Mouse (Mus musculus) gastrocnemius, adult 2 months (tissue): ENCODE measurements around the gene Wnt11. TPM values are rescaled to one million over a fixed set of nuclear protein-coding genes. Genes with fewer than 3 reads are reported as not detected.

Experiments used
- DNase-seq: peaks from one replicate; pipeline ENCODE4 v3.0.0; 2022
- H3K27ac ChIP-seq: fragments of 200-600 bp; 2 replicates; pipeline ENCODE4 v1.8.1; 2022; ENCODE audit warnings: mild to moderate bottlenecking
- H3K4me3 ChIP-seq: fragments of 200-600 bp; 2 replicates; pipeline ENCODE4 v1.8.1; 2022; ENCODE audit warnings: mild to moderate bottlenecking, moderate library complexity
- CTCF ChIP-seq: fragments of 200-600 bp; IDR thresholded peaks from 2 replicates; pipeline ENCODE4 v1.8.1; 2022; ENCODE audit warnings: antibody characterized with exemption, mild to moderate bottlenecking, moderate library complexity
- intact Hi-C: fragments of 180-260 bp; cut with DNase I; formaldehyde crosslinking; loops from one replicate; pipeline ENCODE4 v1.15.1; 2025
- total RNA-seq, 2 experiments: library from RNA; stranded (reverse); gene quantifications; 2 replicates each; pipeline ENCODE4 v1.2.3; 2021

Wnt11 gene
- total RNA-seq, 2 experiments from 2014 or later = 5.3 to 8.3 TPM

DNA sequence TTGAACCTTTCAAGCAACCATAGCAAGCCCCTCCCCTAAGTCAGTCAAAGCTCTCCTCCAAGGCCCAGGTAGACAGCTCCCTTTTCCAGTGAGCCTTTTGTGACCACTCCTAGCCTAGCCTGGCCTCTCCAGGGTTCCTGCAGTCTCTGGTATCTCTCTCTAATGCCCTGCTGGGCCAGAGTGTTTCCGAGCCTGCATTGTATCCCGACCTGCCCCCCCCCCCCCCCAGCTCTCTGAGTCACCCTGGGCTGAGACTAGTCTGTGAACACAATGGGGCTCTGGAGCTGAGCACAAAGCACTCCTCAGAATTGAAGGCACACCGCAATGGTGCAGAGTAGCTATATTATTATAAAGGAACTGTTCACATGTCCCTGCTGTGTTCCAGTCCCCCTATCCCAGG lies 21.2 kb downstream of the Wnt11 start:
- H3K27ac ChIP-seq = no peak overlapping the region
- no peak for DNase-seq
- no peak for TF ChIP-seq CTCF

DNA sequence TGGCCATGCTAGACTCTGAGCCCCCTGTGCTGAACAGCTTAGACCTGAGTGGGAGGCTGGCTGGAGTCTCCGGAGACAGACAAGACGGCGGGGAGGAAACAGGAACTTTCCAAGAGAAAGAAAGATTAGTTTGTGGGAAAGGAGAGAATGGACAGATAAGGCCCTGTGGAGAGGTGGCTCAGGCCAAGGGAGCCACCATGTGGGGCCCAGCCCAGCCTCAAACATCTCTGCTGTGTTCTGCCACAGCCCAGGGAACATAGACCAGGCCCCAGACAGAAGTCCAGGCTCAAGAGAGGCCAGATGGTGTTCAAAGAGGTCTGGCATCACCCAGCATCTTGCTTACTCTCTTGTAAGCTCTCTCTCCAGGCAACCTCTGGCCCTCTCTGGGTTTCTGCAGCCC lies 22.2 kb downstream of the Wnt11 start:
- no peak overlapping the region for H3K27ac ChIP-seq
- H3K4me3 ChIP-seq = no peak overlapping the region
- DNase-seq = no peak
- intact Hi-C loops = no loop called here
- no peak for TF ChIP-seq CTCF

More for the DNA sequence above, 21.2 kb downstream of the Wnt11 start:
- intact Hi-C loops = no loop called here
- no peak overlapping the region for H3K4me3 ChIP-seq

DNA sequence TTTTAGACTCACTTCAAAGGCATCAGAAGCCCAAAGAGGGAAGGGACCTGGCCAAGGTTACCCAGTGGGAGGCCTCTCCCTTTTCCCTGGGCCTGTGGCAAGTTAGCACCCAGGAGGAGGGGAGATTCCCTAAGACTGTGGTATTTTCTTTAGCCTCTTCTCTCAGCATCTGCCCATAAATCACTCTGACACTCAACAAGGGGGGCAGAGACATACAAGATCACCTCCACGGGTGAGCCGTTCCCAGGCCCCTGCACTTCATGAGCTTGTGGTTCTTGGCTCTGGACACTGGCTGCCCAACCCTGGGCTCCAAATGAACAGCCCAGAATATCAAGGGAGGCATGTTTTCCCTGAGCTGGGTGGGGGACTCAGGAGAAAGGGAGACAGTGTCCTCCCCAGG lies 26.1 kb downstream of the Wnt11 start:
- Histone ChIP-seq H3K27ac (peak overlapping the region; percentile 31; the same call in 1 of the 2 replicates), H3K4me3 (no peak overlapping the region)
- TF ChIP-seq CTCF = no peak
- DNase-seq = no peak
- intact Hi-C loops = no loop called here

DNA sequence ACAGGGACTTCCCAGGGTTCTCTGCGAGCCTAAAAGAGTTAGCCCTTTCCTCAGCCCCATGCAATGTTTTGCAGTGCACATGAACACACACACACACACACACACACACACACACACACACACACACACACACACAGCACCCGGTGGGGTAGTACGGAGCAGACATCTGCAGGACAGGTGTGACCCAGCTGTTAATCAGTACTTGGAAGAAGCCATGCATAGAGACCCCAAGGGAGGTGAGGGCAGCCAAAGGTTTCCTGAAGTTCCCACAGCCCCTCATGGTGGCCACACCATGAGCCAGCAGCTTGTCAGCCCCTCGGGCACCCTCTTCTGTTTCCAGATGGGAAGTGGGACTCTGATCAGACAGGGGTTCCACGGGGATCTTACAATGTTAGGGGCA lies 28.1 kb downstream of the Wnt11 start:
- no peak for TF ChIP-seq CTCF
- intact Hi-C loops = no loop called here
- no peak for DNase-seq
- Histone ChIP-seq H3K4me3 (no peak overlapping the region), H3K27ac (no peak overlapping the region)

DNA sequence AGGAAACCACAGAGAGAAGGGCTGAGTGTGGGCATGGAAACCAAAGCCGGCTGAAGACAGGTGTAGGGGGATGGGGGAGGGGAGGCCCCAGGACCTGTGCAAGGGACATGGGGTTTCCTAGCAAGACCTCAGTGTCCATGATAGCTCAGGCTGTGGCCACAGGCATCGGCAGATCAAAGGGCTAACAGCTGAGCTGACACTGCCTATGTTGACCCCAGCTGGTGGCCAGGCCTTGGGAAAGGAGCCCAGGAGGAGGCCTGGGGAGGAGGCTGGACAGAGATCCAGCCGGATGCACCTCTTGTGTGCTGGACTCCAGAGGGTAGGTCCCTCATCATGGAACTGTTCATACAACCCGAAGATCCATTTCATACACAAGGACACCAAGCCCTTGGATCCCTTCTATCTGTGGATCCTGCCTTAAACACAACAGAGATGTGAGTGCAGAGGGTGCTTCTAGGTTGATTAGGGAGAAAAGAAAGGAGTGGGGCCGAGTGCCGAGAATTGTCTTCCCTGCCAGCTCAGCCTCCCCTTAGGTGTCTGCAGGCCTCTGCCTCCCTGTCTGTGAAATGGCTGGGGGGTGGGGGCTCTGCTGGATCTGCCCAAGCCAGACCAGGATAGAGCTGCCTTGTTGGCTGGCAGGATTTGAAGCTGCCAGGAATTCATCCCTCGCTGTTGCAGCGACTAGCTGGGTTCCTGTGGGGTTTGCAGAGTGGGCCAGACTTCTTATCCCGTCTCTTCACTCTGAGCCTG lies 29.2 kb downstream of the Wnt11 start:
- intact Hi-C loops = no loop called here
- no peak for TF ChIP-seq CTCF
- peak; percentile 49 for DNase-seq
- Histone ChIP-seq H3K4me3 (no peak overlapping the region), H3K27ac (peak overlapping the region; percentile 35)

DNA sequence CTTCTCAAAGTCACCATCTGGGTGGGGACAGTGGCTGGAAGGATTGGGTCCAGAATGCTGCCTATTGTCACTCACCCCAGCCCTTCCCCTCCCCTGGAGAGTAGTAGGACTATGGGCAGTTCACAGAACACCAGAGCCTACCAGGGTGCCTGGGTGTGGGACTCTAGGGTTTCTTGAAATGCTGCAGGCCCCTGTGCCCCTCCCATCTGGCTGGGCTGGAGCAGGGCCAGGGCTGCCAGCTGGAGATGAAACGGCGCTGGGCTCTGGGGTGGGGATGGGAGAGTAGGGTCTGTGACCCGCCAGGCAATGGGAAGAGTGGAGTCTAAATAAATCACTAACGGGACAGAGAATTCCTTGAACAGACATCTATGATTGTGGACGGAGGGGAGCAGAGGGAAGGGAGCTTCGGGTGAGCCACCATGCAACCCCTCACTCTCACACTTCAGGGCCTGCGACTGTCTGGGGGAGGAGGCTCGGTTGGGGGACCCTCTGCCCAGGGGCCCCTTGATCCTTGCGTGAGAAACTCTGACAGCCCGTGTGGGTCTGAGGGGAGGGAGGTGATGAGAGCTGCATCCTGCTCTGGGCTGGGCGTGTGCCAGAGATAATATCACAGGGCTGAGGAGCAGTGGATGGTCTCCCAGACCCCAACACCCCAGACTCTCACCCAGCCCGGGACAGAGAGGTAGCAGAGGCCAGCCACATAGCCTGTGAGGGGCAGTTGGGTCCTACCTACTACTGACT lies 32.3 kb downstream of the Wnt11 start:
- no peak overlapping the region for H3K4me3 ChIP-seq
- TF ChIP-seq CTCF = no peak
- no peak for DNase-seq
- intact Hi-C loops = no loop called here
- H3K27ac ChIP-seq = no peak overlapping the region

DNA sequence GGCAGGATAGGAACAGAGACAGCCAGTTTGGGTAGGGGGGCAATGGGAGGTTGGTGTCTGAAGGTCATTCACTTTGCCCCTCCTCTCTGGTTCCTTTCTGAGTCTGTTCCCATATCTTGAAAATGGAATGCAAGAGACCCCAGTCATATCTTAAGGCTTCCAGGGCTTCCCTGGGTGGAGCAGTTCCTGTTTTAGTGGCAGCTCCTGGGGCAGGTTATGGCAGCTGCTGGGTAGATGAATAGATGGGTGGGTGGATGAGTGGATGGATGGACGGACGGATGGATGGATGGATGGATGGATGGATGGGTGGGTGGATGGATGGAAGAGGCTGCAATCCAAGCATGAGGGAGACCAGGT lies 32.9 kb downstream of the Wnt11 start:
- intact Hi-C loops = no loop called here
- no peak for DNase-seq
- H3K27ac ChIP-seq = no peak overlapping the region
- TF ChIP-seq CTCF = no peak
- H3K4me3 ChIP-seq = no peak overlapping the region

DNA sequence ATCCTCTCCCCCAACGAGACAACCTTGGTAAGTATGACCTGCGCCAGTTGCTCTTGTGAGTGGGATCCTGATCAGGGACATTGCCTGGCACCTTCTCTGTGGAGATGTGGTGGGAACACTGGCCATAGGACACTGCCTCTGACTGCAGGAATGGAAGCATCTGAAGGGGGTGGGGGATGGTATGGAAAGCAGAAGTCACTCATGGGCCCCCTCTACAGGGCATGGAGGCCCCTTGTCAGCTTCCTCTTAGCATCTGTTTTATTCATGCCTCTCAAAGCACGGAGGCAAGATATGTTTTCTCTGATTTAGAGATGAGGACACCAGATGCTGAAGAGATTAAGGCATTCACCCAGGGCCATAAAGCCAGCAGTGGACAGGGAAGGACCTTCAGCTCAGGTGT lies 34.2 kb downstream of the Wnt11 start:
- no peak overlapping the region for H3K4me3 ChIP-seq
- no peak overlapping the region for H3K27ac ChIP-seq
- no peak for DNase-seq
- intact Hi-C loops = no loop called here
- no peak for TF ChIP-seq CTCF

DNA sequence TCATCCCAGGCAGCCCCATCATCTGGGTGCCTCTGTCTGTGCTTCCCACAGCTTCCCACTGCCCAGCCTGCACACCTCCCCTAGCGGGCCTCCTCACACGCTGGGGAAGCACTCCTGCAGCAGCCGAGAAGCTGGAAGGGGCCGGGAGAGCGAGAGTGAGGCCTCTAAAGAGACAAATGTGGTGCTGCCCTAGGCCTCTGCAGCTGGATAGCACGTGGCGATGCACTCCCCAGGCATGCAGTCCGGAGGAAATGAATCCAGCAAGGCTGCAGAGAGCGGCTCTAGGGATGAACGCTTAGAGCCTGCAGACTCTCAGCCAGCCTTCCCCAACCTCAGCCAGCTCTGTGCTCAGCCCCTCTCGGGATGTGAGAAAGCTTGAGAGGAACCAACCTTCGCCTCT lies 35.9 kb downstream of the Wnt11 start:
- Histone ChIP-seq H3K4me3 (no peak overlapping the region), H3K27ac (no peak overlapping the region)
- DNase-seq = no peak
- no peak for TF ChIP-seq CTCF
- intact Hi-C loops = no loop called here

DNA sequence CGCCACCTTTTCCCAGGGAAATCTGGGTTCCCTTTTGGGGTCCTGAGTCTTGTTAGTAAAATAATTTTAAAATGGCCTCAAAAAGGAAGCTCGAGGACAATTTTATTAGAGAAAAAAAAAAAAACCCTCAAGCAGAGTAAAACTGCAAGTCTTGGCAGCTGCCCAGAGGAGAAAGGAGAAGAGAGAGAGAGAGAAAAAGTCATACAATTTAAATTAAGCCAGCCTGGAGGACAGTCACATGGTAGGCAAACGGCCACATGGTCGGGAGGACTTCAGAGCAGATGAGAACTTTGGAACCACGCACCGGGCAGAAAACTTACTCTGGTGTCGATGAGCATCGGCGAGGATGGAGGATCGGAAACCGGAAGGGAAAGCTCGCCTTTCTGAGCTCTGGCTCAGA lies 37.0 kb downstream of the Wnt11 start:
- DNase-seq = no peak
- TF ChIP-seq CTCF = no peak
- intact Hi-C loops = no loop called here
- H3K27ac ChIP-seq = no peak overlapping the region
- peak overlapping the region; percentile 39 for H3K4me3 ChIP-seq

DNA sequence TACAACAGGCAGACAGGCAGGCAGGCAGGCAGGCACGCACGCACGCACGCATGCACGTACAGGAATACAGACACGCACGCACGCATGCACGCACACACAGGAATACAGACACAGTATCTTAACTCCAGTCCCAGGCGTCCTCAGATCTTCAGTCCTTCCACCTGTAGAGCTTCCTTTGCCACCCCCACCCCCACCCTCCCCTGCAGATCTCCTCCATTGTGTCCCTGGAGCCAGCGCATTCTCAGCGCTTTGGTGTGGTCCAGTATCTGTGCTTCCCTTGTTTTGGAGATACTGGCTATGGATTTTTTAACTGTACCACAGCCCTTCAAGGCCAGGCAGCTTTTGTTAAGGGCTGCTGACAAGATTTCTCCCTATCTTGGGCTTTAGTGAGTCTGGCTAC lies 38.4 kb downstream of the Wnt11 start:
- intact Hi-C loops = no loop called here
- Histone ChIP-seq H3K4me3 (no peak overlapping the region), H3K27ac (no peak overlapping the region)
- no peak for TF ChIP-seq CTCF
- no peak for DNase-seq

DNA sequence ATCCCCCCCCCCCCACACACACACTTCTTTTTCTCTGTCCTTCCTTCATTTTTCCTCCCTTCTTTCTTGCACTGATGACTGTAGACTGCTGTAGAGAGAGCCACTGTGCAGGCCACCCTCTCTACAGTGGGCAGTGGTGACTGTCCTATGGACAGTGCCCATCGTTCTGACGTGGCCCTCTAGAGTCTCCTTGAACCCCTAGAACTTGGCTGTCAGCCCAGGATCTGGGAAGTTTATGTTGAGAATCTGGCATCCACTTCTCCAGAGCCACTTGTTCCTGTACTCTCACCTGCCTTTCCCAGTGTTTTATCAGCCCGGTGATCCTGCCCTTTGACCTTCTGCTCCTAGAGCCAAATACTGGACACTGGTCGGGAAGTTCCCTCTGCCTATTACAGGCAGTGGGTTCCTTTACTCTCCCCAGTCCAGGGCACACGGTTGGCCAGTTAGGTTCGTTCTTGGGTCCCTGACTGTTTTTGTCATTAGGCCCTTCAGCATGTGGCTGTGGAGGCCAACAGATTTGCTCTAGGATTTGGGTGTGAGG lies 39.6 kb downstream of the Wnt11 start:
- intact Hi-C loops = no loop called here
- no peak overlapping the region for H3K27ac ChIP-seq
- DNase-seq = no peak
- no peak overlapping the region for H3K4me3 ChIP-seq
- no peak for TF ChIP-seq CTCF

DNA sequence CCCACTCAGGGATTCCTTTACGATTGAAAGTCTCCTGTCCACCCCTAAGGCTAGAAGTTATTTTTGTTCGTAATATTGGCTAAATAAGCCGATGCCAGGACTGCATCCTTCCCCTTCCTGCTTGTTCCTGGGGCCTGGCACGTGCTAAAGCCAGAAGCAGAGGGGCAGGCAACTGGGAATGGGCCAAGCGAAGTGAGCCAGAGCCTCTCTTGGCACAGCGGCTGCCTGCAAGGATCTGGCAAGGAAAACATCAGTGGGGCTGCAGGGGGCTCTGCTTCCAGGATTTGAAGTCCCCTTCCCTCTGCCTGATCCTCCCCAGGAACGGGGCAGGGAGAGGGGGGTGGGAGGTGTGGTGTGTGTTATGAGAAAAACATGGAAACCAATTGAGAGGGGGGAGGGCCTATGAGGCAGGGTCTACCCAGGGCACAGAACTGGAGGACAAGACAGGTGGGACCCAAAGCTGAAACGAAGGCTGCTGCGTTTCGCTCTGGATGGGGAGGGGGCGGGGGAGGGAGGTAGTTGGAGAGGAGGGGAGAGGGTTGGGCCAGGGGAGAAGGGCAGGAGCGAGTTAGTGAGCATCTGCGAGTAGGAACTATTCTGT lies 40.6 kb downstream of the Wnt11 start:
- TF ChIP-seq CTCF = no peak
- H3K27ac ChIP-seq = no peak overlapping the region
- intact Hi-C loops = no loop called here
- DNase-seq = no peak
- no peak overlapping the region for H3K4me3 ChIP-seq
